Mouse (Mus musculus) limb, embryonic 15.5 days (tissue): ENCODE results near the gene Nup210l. TPM values are rescaled to one million over a fixed set of nuclear protein-coding genes. Genes with fewer than 3 reads are reported as not detected.

Experiments
- ATAC-seq: fragments of 200-750 bp; cut with Nextera tagmentation; 2 replicates; pipeline ENCODE4 v1.8.0; 2017; ENCODE audit warnings: low read depth, moderate TSS enrichment; ENCODE audit not compliant: insufficient number of reproducible peaks, low FRiP score, low TSS enrichment
- H3K27ac ChIP-seq: fragments of 300-500 bp; sonication (generic); 2 replicates; pipeline ENCODE4 v1.5.1; 2015; ENCODE audit warnings: moderate library complexity, mild to moderate bottlenecking, inconsistent platforms
- H3K27me3 ChIP-seq: fragments of 300-500 bp; sonication (generic); 2 replicates; pipeline ENCODE4 v1.6.1; 2015; ENCODE audit warnings: inconsistent platforms
- H3K36me3 ChIP-seq: fragments of 300-500 bp; sonication (generic); 2 replicates; pipeline ENCODE4 v1.6.1; 2015; ENCODE audit warnings: inconsistent platforms
- H3K4me1 ChIP-seq: fragments of 300-500 bp; sonication (generic); 2 replicates; pipeline ENCODE4 v1.6.1; 2015; ENCODE audit warnings: inconsistent platforms
- H3K4me2 ChIP-seq: fragments of 300-500 bp; sonication (generic); 2 replicates; pipeline ENCODE4 v1.6.1; 2015; ENCODE audit warnings: mild to moderate bottlenecking, inconsistent platforms
- H3K4me3 ChIP-seq: fragments of 300-500 bp; sonication (generic); 2 replicates; pipeline ENCODE4 v1.5.1; 2015; ENCODE audit warnings: mild to moderate bottlenecking, inconsistent platforms
- H3K9ac ChIP-seq: fragments of 300-500 bp; sonication (generic); 2 replicates; pipeline ENCODE4 v1.6.1; 2015; ENCODE audit warnings: inconsistent platforms
- H3K9me3 ChIP-seq: fragments of 300-500 bp; sonication (generic); 2 replicates; pipeline ENCODE4 v1.6.1; 2016; ENCODE audit warnings: inconsistent platforms
- WGBS: fragments of 180-500 bp; shearing (Covaris S2); methylation state at CpG from one replicate; pipeline ENCODE4 v1.1.7; 2015; 5-methylcytosine and 5-hydroxymethylcytosine counted together
- polyA plus RNA-seq: library from polyadenylated mRNA; unstranded; fragments of >200 nt; fragmentation: Nextera tagmentation; extraction: Ambion mirVana; gene quantifications from 2 replicates; pipeline ENCODE4 v1.2.1, GENCODE M21; 2015

Nup210l gene
- polyA plus RNA-seq, 1 experiment from 2014 or later, result 0.28 TPM

DNA sequence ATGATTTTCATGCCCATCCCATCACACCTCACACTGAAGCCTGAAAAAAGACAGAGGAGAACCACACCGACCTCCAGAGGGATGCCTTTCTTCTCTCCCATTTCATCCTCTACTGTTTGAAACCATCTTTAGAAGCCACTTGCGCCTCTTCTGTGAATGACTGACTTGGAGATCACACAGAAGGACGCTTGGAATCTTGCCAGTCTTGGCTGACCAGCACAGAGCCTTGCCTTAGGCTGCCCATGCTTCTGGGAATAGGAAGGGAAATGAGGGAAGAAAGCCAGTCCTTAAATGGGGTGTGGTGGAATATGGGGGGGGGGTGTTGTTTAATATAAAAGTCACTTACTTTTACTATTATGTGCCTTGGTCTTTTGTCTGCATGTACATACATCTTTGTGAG is 79.6 kb downstream of the Nup210l start:
- no peaks in the 10 kb centered on the region for H3K4me1 ChIP-seq
- 76% methylated on average over 3 of the region's 3 CpGs for WGBS
- no peak overlapping the region for H3K4me3 ChIP-seq
- H3K27ac ChIP-seq, result no peak overlapping the region
- no peak for ATAC-seq
- H3K4me2 ChIP-seq, result no peak overlapping the region
- no peaks in the 10 kb centered on the region for H3K9me3 ChIP-seq
- no peaks in the 10 kb centered on the region for H3K27me3 ChIP-seq
- H3K9ac ChIP-seq, result no peak overlapping the region
- no peaks in the 10 kb centered on the region for H3K36me3 ChIP-seq

DNA sequence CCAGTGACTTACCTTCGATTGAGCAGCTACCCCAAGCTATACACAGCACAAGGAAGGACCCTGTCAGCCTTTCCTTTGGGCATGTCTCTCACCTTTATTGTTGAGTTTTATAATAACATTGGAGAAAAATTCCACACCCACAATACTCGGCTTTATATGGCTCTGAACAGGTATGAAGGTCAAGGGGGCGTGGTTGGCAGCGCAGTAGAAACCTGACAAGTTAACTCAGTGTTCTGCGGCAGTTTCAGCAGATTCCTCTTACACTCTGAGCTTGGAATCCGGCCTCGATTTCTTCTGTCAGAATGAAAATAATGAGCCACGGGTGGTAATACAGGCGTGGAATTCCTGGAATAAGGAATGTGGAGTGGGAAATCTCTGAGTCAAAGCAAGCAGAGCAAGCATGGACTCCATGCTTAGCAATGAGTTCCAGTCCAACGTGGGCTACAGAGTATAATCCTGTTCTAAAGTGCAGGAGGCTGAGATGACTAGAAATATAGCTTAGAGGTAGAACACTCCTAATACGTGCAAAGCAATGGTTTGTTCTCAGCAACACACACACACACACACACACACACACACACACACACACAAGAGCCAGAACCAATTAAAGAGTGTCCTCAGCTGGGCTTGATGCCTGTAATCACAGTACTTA is 87.1 kb downstream of the Nup210l start:
- H3K36me3 ChIP-seq, result no peaks in the 10 kb centered on the region

DNA sequence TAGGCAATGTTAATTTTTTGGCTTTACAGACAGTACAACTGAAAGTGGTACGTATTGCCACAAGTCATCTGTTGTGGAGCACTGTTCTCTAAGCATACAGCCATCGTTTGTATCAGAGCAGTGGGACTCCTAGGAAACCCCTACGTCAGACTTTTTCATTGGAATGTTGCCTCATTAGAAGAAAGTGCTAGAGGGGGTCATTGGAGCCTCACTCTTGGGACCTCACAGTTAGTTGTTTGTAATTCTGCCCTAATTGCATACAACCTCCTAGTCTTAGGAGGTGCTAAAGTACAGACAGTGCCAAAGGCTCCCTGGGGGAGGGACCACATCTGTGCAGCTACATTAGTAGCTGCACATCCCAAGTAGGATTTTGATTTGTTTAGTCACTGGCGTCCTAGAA is 90.8 kb downstream of the Nup210l start:
- WGBS, result 28% methylated on average over 4 of the region's 4 CpGs
- H3K36me3 ChIP-seq, result no peaks in the 10 kb centered on the region
- no peak overlapping the region for H3K27ac ChIP-seq
- H3K4me1 ChIP-seq, result no peaks in the 10 kb centered on the region
- H3K27me3 ChIP-seq, result no peaks in the 10 kb centered on the region
- no peak overlapping the region for H3K4me3 ChIP-seq
- no peaks in the 10 kb centered on the region for H3K9me3 ChIP-seq
- H3K4me2 ChIP-seq, result no peak overlapping the region
- ATAC-seq, result no peak
- no peak overlapping the region for H3K9ac ChIP-seq

More for the DNA sequence above, 87.1 kb downstream of the Nup210l start:
- no peaks in the 10 kb centered on the region for H3K27me3 ChIP-seq
- H3K4me1 ChIP-seq, result no peaks in the 10 kb centered on the region
- H3K4me3 ChIP-seq, result no peak overlapping the region
- 63% methylated on average over 11 of the region's 11 CpGs for WGBS
- ATAC-seq, result no peak
- no peak overlapping the region for H3K27ac ChIP-seq
- H3K9ac ChIP-seq, result no peak overlapping the region
- H3K9me3 ChIP-seq, result no peaks in the 10 kb centered on the region
- H3K4me2 ChIP-seq, result no peak overlapping the region

DNA sequence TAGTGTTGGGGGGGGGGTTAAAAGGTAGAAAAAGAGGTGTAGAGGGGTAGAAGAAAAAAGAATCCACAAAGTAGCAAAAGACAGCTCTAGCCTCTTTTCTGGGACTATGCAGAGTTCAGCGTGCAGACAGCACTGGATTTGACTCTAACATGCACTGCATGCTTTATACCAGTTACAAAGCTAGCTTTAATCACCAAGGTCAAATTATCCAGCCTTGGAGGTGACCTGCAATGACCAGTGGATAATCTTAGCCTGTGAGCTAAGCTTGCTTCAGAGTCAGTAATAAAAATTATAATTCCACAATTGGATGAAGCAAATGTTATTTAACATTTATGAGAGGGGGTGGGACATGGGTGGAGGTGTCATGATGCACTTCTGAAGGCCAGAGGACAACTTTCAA is 91.7 kb downstream of the Nup210l start:
- 78% methylated on average over 1 of the region's 1 CpGs for WGBS
- no peaks in the 10 kb centered on the region for H3K27me3 ChIP-seq

DNA sequence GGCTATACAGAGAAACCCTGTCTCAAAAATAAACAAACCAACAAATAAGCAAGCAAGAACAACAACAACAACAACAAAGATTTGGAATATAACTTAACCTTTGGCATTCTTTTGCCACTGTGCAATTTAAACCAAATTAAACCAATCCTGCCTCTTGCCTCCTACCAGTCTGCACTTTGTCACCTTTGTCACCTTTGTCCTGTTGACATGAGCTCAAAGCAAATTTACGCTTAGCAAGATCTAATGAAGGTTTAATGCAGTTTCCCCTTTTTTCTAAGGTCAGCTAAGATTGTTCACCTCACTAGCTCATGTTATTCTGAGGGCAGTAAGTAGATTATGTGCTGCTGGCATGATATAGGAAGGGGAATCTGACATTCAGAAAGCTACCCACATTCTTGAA is 93.6 kb downstream of the Nup210l start:
- no peak for ATAC-seq
- no peak overlapping the region for H3K4me3 ChIP-seq
- no peak overlapping the region for H3K9ac ChIP-seq
- H3K9me3 ChIP-seq, result no peaks in the 10 kb centered on the region
- no peaks in the 10 kb centered on the region for H3K36me3 ChIP-seq
- no peak overlapping the region for H3K4me2 ChIP-seq
- no peak overlapping the region for H3K27ac ChIP-seq
- WGBS, result 65% methylated on average over 1 of the region's 1 CpGs
- no peaks in the 10 kb centered on the region for H3K27me3 ChIP-seq
- H3K4me1 ChIP-seq, result no peaks in the 10 kb centered on the region

More for the DNA sequence above, 91.7 kb downstream of the Nup210l start:
- no peaks in the 10 kb centered on the region for H3K36me3 ChIP-seq
- no peak overlapping the region for H3K27ac ChIP-seq
- ATAC-seq, result no peak
- no peaks in the 10 kb centered on the region for H3K4me1 ChIP-seq
- H3K4me2 ChIP-seq, result no peak overlapping the region
- no peaks in the 10 kb centered on the region for H3K9me3 ChIP-seq
- no peak overlapping the region for H3K9ac ChIP-seq
- no peak overlapping the region for H3K4me3 ChIP-seq

DNA sequence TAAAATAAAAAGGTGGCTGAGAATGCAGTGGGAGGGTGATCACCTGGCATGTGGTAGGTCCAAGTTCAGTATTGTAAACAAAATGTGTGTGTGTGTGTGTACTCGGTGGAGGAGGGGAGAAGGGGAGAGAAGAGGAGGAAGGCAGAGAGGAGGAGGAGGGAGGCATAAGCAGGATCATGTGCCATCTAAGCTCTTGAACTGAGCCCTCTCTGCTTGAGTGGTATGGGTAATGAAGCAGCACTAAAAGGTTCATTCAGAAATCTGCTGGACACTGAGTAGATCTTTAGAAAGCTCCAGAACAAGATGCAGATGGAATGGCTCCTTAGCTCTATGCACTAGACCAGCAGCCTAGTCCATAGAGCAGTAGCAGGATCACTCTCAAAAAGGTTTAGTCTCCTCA is 99.0 kb downstream of the Nup210l start:
- Histone ChIP-seq H3K36me3 (peaks cover 8% of the 10 kb centered on the region; the same call in 1 of the 2 replicates), H3K4me2 (no peak overlapping the region), H3K4me3 (no peak overlapping the region), H3K9me3 (no peaks in the 10 kb centered on the region), H3K9ac (no peak overlapping the region), H3K27ac (no peak overlapping the region), H3K4me1 (no peaks in the 10 kb centered on the region), H3K27me3 (no peaks in the 10 kb centered on the region)
- no peak for ATAC-seq
- 71% methylated on average over 1 of the region's 1 CpGs for WGBS

DNA sequence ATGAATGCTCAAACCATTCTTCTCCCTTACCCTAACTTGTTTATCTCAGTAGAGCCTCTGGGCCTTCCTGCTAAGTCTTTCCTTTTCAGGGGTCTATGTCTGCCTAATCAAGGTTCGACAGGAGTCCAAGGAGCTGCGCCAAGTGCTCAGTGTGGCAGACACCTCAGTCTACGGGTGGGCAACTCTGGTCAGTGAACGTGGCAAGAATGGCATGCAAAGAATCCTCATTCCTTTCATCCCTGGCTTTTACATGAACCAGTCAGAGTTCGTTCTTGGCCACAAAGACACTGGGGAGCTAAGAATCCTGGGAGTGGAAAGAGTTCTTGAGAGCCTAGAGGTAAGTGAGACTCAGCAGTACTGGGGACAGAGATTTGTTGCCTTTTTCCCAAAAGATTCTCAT is 99.7 kb downstream of the Nup210l start:
- no peak overlapping the region for H3K9ac ChIP-seq

DNA sequence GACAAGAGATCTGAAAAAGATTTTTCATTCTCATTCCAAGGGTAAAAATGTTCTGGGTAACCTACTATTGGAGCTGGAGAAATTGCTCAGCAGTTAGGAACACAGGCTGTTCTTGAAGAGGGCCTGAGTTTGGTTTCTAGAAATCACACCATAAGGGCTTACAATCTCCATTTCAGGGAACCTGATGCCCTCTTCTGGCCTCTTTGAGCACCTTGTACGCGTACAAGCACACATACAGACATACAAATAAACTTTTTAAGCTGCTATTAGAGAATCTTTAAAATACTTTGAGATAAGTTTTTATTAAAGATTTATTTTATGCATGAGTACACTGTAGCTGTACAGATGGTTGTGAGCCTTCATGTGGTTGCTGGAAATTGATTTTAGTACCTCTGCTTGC is 100.7 kb downstream of the Nup210l start:
- ATAC-seq, result no peak
- Histone ChIP-seq H3K27me3 (no peaks in the 10 kb centered on the region), H3K4me3 (no peak overlapping the region), H3K36me3 (peaks cover 24% of the 10 kb centered on the region), H3K4me1 (no peaks in the 10 kb centered on the region), H3K4me2 (no peak overlapping the region), H3K9me3 (no peaks in the 10 kb centered on the region), H3K27ac (no peak overlapping the region), H3K9ac (no peak overlapping the region)
- WGBS, result 95% methylated on average over 2 of the region's 2 CpGs

More for the DNA sequence above, 99.7 kb downstream of the Nup210l start:
- ATAC-seq, result no peak
- Histone ChIP-seq H3K4me3 (no peak overlapping the region), H3K27ac (no peak overlapping the region), H3K36me3 (peaks cover 16% of the 10 kb centered on the region), H3K4me1 (no peaks in the 10 kb centered on the region), H3K4me2 (no peak overlapping the region), H3K27me3 (no peaks in the 10 kb centered on the region), H3K9me3 (no peaks in the 10 kb centered on the region)
- WGBS, result 70% methylated on average over 5 of the region's 5 CpGs

DNA sequence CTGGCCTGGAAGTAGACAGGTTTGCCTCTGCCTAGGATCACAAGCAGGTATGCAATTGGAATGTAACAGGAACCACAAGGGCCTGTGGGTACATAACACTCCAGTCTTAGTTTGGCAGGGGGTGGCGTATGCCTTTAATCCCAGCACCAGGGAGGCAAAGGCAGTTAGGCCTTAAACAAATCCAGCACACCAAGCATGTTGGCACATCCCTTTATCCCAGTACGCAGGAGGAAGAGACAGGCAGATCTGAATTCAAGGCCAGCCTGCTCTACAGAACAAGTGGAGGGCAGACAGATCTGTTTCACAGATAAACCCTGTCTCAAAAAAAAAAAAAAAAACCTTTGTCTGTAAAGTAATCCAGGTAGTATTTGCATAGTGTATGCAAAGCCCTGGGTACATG is 104.7 kb downstream of the Nup210l start:
- WGBS, result 67% methylated on average over 2 of the region's 2 CpGs
- Histone ChIP-seq H3K36me3 (peaks cover 53% of the 10 kb centered on the region), H3K4me1 (peaks cover 18% of the 10 kb centered on the region), H3K4me3 (no peak overlapping the region), H3K4me2 (no peak overlapping the region), H3K27me3 (no peaks in the 10 kb centered on the region), H3K9me3 (no peaks in the 10 kb centered on the region), H3K27ac (no peak overlapping the region), H3K9ac (no peak overlapping the region)
- no peak for ATAC-seq

DNA sequence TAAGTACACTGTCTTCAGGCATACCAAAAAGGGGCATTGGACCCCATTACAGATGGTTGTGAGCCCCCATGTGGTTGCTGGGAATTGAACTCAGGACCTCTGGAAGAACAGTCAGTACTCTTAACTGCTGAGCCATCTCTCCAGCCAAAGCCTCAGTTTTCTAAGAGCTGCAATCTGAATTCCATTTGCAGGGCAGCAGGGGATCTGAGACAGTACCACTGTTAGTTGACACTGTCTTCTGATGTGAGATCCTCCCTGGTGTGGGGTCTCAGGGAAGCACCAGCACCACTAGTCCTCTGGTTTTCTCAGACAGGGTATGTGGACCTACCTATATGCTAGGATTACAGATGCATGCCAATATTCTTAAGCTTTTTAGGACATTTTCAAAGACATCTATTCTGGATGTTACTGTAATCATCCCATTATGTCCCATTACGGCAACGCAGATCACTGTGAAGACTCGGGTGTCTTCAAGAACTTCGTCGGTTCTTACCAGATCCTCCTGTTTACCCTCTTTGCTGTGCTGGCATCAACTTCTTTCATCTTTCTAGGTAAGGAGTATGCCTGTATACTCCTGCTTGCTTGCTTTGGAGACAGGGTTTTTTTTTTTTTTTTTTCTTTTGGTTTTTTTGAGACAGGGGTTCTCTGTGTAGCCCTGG is 106.1 kb downstream of the Nup210l start:
- Histone ChIP-seq H3K27ac (no peak overlapping the region), H3K4me2 (no peak overlapping the region), H3K36me3 (peaks cover 53% of the 10 kb centered on the region), H3K9ac (no peak overlapping the region), H3K9me3 (no peaks in the 10 kb centered on the region), H3K27me3 (no peaks in the 10 kb centered on the region), H3K4me3 (no peak overlapping the region), H3K4me1 (peaks cover 24% of the 10 kb centered on the region)
- WGBS, result 93% methylated on average over 5 of the region's 5 CpGs
- no peak for ATAC-seq

DNA sequence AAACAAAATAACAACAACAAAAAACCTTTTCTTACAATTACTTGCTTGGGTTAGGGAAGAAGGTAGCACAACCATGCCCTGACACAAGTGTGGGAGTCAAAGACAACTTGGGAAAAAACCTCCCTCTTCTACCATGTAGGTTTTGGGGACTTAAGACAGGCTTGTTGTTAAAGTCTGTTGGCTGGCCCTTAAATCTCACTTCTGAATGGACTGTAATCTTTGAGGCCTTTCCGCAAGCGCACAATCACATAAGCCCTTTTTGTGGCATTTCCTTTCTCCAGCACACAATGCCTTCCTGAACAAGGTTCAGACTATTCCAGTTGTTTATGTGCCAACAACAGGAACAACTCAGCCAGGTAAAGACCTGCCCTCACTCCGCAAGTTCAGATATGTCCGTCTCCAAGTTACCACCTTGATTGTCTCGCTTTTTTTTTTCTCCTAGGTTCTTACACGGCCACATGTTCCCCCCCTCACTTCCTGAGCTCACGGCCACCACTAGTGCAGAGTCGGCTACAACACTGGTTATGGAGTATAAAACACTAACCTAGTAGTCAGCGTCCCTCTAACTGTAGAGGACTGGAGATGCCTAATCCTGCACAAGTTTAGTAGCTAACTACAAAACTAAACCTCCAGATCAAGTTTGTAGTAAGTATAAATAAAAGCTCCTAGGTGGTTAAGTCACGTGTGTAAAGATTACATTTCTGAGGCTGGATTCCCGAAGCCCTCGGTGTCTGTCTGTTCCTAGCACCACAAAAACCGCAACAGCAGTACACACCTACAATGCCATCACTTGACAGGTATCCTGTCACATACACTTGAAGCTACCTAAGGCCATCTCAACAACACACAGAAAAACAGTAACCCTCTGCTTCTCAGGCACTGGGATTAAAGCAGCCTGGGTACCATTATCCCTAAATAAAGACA is 107.8 kb downstream of the Nup210l start:
- Histone ChIP-seq H3K9ac (no peak overlapping the region), H3K4me2 (peak overlapping the region; percentile 80), H3K27me3 (no peaks in the 10 kb centered on the region), H3K27ac (no peak overlapping the region), H3K4me1 (peaks cover 24% of the 10 kb centered on the region), H3K36me3 (peaks cover 49% of the 10 kb centered on the region), H3K4me3 (peak overlapping the region; percentile 86), H3K9me3 (no peaks in the 10 kb centered on the region)
- WGBS, result 73% methylated on average over 13 of the region's 13 CpGs
- ATAC-seq, result no peak

DNA sequence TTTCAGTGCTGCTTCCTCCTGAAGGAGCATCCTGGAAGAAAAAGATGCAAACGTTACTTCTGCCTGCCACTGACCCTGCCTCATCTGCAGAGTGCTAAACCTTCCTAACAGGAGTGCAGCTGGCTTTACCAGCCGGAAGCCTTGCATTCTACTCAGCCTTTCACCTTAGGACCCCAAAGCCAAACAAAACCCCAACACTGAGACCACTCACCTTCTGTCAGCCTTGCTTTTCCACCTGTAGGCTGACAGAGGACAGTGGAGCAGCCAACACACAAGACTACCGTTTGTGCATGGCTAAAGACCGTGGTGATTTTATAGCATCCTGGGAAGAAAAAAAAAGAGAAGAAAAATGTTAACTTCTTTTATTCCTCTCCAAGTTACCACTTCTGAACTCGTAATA is 108.8 kb downstream of the Nup210l start:
- peak overlapping the region; percentile 86 for H3K4me3 ChIP-seq
- WGBS, result 12% methylated on average over 5 of the region's 5 CpGs
- H3K4me1 ChIP-seq, result peaks cover 24% of the 10 kb centered on the region
- H3K9me3 ChIP-seq, result no peaks in the 10 kb centered on the region
- no peak for ATAC-seq
- H3K36me3 ChIP-seq, result peaks cover 46% of the 10 kb centered on the region
- peak overlapping the region; percentile 80 for H3K4me2 ChIP-seq
- no peak overlapping the region for H3K27ac ChIP-seq
- no peaks in the 10 kb centered on the region for H3K27me3 ChIP-seq
- H3K9ac ChIP-seq, result peak overlapping the region; percentile 95
